Mouse (Mus musculus): ENCODE results near the gene Gps2.

GRCm38 (mm10) chr11:69904311-69904710 lies 9.4 kb upstream of the Gps2 start:
- TF ChIP-seq CTCF (IDR thresholded peaks at IDR 0.05; ENCODE audit: borderline replicate concordance, control insufficient read depth, extremely low read depth, insufficient read depth, low read length, poor library complexity) (no peak), POLR2A (IDR thresholded peaks at IDR 0.05; ENCODE audit: control insufficient read depth, extremely low read depth, insufficient read depth, low read length, poor library complexity) (no peak)

All from thymus, adult 2 months (tissue).